Mouse (Mus musculus) frontal cortex, adult (tissue): ENCODE data around the gene Wasl.

Experiments
- ATAC-seq: cut with Nextera tagmentation; 2 replicates; pipeline ENCODE4 v1.9.2; 2017; ENCODE audit warnings: mild to moderate bottlenecking, moderate library complexity, mixed read lengths; ENCODE audit not compliant: low TSS enrichment

The Wasl gene

GRCm38 (mm10) chr6:24645346-24646053, 19.3 kb downstream of the Wasl start:
- ATAC-seq, result no peak

- no peak for ATAC-seq
Measured at GRCm38 (mm10) chr6:24642960-24643359, 21.8 kb downstream of the Wasl start.

- ATAC-seq, result no peak
Measured at GRCm38 (mm10) chr6:24642161-24642560, 22.6 kb downstream of the Wasl start.

- ATAC-seq, result no peak
Measured at GRCm38 (mm10) chr6:24641286-24641685, 23.5 kb downstream of the Wasl start.

GRCm38 (mm10) chr6:24635814-24636213, 29.0 kb downstream of the Wasl start:
- peak; percentile 51; the same call in 1 of the 2 replicates for ATAC-seq

- ATAC-seq, result no peak
Measured at GRCm38 (mm10) chr6:24634065-24634464, 30.7 kb downstream of the Wasl start.

- no peak for ATAC-seq
Measured at GRCm38 (mm10) chr6:24632061-24632460, 32.7 kb downstream of the Wasl start.

- no peak; the same call in 1 of the 2 replicates for ATAC-seq
Measured at GRCm38 (mm10) chr6:24628499-24628898, 36.3 kb downstream of the Wasl start.

GRCm38 (mm10) chr6:24627586-24628030, 37.2 kb downstream of the Wasl start:
- peak; percentile 88 for ATAC-seq

- no peak for ATAC-seq
Measured at GRCm38 (mm10) chr6:24622098-24622497, 42.7 kb downstream of the Wasl start.

GRCm38 (mm10) chr6:24620936-24621335, 43.9 kb downstream of the Wasl start:
- ATAC-seq, result no peak

- ATAC-seq, result no peak
Measured at GRCm38 (mm10) chr6:24619285-24620045, 45.3 kb downstream of the Wasl start.

- ATAC-seq, result peak; percentile 56
Measured at GRCm38 (mm10) chr6:24616746-24617145, 48.1 kb downstream of the Wasl start.

- peak; percentile 92 for ATAC-seq
Measured at GRCm38 (mm10) chr6:24613918-24614317, 50.9 kb downstream of the Wasl start.

- ATAC-seq, result no peak
Measured at GRCm38 (mm10) chr6:24613346-24613745, 51.5 kb downstream of the Wasl start.

GRCm38 (mm10) chr6:24612074-24612755, 52.6 kb downstream of the Wasl start:
- ATAC-seq, result peak; percentile 73

- no peak for ATAC-seq
Measured at GRCm38 (mm10) chr6:24610358-24610757, 54.5 kb downstream of the Wasl start.

GRCm38 (mm10) chr6:24609531-24609930, 55.3 kb downstream of the Wasl start:
- no peak for ATAC-seq

GRCm38 (mm10) chr6:24608682-24609081, 56.1 kb downstream of the Wasl start:
- ATAC-seq, result no peak

- ATAC-seq, result no peak
Measured at GRCm38 (mm10) chr6:24608129-24608528, 56.7 kb downstream of the Wasl start.

GRCm38 (mm10) chr6:24607531-24607930, 57.3 kb downstream of the Wasl start:
- ATAC-seq, result no peak

- ATAC-seq, result no peak
Measured at GRCm38 (mm10) chr6:24606512-24606911, 58.3 kb downstream of the Wasl start.
